Mouse (Mus musculus) CD8-positive naive resting alpha-beta T cell, adult 2 months (primary cell): Measurements from ENCODE around the gene Angptl8.
"Not testable (repeated sequence)": the region's sequence is repeated elsewhere in the genome, so short reads cannot be mapped to it uniquely, and the experiment has no call there.

Experiments
- DNase-seq, 2 experiments: peaks; one replicate each; pipeline ENCODE4 v3.0.0; 2022; ENCODE audit warnings: low read depth in 2 of 2, low spot score in 2 of 2

Angptl8 gene

DNA sequence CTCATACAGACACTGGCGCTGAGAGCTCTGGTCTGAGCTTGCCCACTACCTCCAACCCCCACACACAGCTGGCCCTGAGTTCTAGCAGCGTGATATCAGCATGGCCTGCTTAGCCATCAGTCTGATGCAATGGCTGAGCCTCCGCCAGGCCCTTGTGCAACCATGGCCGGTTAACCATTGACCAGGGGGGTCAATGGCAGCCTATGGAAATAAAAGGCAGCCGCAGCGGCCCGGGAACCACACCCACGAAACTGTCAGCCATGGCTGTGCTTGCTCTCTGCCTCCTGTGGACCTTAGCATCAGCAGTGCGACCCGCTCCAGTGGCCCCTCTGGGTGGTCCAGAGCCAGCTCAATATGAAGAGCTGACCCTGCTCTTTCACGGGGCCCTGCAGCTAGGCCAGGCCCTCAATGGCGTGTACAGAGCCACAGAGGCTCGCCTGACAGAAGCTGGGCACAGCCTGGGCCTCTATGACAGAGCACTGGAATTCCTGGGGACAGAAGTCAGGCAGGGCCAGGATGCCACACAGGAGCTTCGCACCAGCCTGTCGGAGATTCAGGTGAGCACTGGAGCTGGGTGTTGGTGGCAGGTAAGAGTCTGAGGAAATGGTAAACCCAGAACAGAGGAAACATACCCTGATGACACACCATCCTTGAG, at the start of gene Angptl8:
Angptl8 (plus strand) TSS at position 253 of the 655 bp plus-strand sequence.
- no peak for DNase-seq

DNA sequence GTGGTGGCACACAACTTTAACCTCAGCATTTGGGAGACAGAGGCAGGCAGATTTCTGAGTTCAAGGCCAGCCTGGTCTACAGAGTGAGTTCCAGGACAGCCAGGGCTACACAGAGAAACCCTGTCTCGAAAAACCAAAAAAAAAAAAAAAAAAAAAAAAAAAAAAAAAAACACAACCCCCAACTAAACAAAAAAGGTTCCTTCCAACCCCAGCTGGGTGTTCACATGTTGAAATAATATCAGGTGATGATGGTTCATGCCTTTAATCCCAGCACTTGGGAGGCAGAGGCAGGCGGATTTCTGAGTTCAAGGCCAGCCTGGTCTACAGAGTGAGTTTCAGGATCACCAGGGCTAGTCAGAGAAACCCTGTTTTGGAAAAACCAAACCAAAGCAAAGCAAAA, 49.0 kb upstream of the Angptl8 start:
- DNase-seq: not testable (repeated sequence)

DNA sequence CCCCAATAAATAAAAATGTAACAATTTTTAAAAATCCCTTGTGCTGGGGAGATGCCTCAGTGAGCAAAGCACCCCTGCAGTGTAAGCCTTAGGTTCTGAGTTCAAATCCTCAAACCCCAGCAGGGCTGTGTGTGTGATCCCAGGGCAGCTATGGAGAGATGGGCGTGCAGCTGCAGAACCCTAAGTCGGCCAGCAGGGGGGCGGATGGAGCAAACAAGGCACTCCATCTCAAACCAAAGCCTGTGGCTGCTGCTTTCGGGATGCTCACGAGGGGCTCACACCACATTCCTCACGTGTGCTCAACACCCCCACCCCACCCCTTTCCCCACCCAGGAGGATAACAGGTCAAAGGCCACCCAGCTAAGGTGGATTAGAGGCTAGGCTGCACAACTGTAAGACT, 48.4 kb upstream of the Angptl8 start:
- peak; percentile 35 to 52 for DNase-seq

DNA sequence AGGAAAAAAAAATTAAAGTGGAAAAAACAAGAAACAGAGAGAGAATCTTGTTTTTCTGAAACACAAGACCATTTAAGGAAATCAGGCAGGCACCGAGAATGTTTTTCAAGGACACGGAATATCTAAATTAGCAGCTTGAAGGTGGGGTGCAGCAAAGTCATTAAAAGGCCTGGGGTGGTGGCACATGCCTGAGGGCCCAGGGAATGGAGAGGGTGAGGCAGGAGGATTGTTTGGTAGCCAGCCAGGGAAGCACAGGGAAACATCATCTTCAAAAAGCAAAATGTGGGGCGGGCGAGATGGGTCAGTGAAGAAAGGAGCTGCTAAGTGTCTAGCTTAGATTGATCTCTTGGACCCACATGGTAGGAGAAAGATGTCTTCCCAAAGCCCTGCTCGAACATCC, 47.7 kb upstream of the Angptl8 start:
- no peak for DNase-seq

DNA sequence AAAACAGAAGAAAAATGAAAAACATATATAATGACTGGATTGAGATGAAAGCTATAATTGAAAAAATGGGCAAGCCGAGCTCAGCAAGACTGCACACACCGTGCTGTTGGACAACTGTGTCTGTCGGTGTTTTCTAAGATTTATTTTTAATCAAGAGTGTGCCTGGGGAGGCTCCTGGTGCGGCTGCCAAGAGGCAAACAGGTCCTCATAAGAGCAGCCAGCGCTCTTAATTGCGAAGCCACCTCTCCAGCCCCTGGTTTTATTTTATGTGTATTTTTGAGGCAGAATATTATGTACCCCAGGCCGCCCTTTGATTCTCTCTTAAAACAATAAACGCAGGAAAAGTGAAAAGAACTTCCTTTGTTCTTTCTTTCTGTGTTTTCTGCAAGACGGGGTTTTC, 47.1 kb upstream of the Angptl8 start:
- no peak for DNase-seq

DNA sequence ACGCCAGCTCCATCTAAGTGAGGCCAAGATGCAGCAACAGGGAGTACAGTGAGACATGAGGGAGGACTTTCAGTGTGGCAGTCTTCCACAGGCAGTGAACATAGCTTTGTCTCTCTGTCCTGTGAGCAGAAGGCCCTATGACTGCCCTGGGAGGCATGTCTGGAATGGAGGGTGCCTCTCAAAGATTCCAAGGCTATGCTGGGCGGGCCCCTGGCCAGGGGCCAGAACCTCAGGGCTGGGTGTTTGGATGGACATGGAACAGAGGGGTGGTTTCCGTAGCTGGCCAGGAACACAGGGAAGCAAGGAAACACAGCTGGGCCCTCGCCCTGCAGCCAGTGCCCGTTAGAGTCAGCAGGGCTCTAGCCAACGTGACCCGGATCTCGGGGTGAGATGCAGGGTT, 43.4 kb upstream of the Angptl8 start:
- no peak for DNase-seq

DNA sequence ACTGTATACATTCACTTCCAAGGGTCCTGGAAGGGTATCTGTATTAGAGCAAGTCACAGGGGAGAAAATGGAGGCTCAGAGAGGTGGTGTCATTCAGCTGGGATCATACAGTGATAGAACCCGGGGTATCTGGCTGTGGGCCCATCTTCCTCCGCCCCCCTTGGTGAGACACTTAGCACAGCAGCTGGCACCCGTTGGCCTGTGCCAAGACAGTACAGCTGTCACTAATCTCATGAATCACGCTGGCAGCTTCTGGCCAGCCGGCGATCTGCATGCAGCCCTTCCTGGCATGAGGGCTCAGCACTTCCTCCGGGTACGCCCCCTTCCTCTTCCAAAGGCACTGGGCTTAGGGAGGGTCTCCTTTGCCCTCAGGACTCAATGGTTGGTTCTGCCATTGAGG, 42.7 kb upstream of the Angptl8 start:
- DNase-seq: no peak

DNA sequence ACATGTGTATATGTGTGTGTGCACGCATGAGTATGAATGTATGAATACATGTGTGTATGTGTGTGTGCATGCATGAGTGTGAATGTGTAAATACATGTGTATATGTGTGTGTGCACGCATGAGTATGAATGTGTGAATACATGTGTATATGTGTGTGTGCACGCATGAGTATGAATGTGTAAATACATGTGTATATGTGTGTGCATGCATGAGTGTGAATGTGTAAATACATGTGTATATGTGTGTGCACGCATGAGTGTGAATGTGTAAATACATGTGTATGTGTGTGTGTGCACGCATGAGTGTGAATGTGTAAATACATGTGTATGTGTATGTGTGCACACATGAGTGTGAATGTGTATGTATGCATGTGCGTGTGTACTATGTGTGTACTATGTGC, 41.8 kb upstream of the Angptl8 start:
- not testable (repeated sequence) for DNase-seq

DNA sequence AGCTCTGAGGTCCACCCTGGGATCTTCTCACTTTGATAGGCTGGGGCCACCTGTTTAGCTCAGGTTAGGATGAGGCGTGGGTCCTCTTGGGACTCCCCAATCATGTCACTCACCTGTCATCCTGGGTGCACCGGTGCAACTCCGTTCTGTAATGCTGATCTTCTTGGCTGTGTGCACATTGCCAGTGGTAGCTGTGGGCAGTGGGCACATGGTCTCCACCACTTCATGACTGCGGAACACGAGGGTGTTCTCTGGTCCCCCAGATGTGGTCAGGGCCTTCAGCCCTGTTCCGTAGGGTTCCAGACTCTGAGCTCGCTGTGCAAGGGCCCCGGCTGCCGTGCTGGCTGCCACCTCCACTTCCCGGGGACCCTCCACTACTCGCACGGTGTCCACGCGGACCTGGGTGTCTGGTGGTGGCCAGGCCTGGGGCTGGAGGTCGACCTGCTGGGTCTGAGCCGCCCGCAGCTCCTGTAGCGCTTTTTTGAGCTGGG, 40.9 kb upstream of the Angptl8 start:
- no peak for DNase-seq

DNA sequence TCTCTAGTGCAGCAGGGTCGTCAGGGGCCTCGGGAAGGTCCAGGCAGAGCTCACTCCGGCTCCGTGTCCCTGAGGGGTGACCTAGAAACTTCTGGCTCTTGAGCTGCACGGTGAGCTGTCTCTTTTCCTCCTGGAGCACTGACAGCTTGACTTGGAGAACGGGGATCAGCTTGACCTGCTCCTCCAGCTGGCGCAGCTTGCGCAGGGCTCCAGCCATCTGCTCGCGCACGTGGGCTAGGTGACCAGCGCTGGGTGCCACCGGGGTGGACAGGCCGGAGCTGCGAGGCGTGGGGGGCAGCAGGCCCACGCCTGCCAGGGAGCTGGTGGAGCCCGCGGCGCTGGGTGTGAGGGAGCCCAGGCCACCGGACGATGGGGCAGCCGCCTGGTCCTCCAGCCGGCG, 40.4 kb upstream of the Angptl8 start:
- DNase-seq: no peak

DNA sequence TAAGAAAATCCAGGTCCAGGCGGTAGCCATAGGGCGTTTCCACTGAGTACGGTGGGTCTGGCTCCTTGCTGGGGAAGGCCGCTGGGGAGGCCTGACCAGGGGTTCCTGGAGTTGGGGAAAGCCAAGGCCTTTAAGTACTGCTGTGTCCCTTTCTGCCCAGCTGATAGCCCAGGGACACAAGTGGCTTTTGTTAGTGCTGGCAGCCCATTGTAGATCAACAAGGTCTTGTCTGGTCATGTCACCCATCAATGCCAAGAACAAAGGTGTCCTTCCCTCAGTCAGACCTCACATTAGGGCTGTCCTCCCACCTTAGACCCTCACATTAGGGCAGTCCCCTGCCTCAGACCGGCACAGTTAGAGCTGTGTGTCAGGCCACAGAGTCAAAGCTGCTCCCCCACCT, 39.7 kb upstream of the Angptl8 start:
- no peak for DNase-seq

DNA sequence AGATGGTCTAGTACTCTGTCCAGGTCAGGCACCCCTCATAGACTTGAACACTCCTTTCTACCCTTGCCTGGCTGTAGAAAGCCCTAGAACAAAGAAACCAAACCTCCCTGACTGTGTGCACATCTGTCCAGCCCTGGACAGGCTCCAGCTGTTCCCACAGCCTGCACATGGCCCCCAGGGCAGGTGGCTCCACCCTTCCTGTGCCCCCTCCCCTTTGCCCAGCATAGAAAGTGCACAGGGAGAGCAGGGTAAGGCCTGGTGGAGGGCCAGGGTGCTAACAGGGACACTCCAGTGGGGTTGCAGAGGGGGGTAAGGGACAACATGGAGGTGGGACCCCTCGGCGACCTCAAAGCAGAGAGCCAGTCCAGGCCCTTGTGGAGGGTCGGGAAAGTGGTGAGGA, 39.1 kb upstream of the Angptl8 start:
- no peak for DNase-seq

DNA sequence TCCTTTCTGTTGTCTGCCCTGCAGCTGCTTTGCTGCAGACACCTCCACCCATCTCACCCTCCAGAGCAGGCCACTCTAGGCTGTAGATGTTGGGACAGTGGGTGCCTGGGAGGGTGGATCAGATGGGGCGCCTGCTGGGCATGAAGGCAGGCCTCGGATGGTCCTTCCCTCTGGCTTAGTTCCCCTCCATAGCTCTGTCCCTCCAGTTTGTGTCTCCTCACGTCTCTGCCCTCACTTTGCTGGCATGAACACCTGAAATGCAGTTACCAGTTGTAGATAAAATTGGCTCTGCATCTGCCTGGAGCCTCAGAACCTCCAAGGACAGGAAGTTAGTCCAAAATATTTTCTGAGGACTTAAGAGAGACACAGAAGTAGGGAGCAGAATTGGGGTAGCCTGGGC, 38.4 kb upstream of the Angptl8 start:
- no peak for DNase-seq

DNA sequence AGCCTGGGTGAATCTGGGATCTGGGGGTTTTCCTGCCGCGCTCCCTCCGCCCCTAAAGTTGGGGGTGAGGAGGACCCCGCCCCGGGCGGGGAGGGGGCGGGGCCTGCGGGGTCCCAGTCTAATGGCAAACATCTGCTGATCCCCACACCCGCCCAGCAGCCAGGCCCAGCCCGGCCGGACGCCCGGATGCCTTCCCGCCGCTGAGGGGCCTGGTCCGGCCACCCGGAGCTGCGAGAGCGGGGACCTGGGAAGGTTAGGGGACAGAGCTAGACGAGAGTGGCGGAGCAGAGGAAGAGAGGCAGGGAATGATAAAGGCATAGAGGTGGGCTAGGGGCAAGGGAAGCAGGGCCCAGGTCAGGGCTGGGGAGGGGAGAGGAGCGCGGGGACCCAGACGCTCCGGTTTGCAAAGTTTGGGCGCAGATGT, 37.4 kb upstream of the Angptl8 start:
- no peak for DNase-seq

DNA sequence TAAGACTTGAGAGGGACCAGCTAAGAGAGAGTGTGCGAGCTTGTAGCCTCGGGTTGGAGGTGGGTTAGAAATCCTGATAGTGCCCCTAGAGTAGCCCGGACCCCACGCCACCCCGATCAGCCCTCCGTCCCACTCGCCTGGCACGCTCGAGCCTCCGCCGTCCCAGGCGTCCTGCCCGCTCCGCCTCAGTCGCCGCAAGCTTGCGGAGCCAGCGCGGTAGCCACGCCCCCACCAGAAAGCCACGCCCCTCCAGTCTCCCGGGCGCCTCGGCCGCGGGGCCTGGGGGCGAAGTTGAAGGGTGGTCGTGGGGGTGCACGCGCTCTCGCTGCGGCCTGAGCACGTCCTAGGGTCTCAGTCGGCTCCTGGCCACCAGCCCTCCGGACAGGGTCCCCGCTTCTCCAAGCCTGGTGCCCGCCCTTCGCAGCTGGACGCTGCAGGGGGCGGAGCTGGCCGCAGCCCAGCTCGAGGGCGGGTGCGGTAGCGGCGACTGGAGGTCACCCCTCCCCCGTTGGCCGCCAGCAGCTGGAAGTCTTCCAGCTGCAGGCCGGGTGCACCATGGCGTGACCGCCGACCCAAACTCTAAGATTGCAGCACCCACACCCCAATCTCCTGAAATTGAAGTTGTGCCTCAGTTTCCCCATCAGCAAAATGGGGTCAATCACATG, 36.8 kb upstream of the Angptl8 start, which contains the start of gene Kank2:
Kank2 (minus strand) TSS at position 400 of the 665 bp plus-strand sequence.
- peak; percentile 26 to 51 for DNase-seq

DNA sequence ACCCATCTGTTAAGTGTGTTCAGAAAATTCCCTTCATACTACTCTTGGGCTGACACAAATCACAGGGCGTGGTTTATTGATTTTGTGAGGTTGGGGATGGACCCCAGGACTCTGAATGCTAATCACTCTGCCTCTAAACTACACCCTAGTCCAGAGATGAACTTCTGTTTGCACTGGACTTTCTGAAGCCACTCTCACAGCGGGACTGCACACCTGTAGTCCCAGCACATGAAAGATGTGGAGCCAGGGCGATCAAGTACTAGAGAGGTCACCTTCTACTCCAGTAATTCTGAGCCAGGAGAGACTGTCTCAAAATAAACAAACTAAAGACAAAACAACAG, 36.3 kb upstream of the Angptl8 start:
- no peak for DNase-seq

DNA sequence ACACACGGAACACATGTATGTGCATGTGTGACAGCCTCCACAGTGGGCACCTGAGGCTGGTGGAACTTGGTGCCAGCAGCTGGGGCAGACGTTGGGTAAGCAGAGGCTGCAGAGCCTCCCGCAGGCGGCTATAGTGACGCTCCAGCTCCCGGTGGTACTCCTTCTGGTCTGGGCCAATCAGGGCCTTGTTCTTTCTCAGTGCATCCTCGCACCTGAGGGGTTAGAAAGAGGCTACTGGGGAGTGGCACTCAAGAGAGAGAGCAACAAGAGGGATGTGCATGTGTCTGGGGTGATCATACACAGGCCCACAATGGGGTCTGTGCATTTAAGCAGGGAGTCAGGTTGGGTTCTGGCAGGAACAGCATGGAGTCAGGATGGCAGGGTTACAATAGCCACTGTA, 34.2 kb upstream of the Angptl8 start:
- no peak for DNase-seq

DNA sequence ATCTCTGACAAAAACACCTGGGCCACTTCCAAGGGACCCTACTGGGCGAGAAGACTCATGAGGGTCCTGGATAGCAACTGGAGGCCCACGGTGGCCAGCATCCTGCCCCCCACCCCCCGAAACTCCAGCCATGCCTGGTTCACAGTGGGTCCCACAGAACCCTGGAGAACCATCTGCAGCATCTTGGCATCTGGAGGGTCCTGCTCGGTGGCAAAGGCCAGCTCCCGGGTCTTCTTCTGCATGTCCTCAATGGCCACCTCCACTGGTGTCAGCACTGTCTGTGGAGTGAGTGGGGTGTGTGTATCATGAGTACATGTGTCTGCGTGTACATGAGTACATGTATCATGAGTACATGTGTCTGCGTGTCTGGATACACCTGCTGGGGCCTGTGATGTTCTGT, 33.7 kb upstream of the Angptl8 start:
- no peak for DNase-seq

DNA sequence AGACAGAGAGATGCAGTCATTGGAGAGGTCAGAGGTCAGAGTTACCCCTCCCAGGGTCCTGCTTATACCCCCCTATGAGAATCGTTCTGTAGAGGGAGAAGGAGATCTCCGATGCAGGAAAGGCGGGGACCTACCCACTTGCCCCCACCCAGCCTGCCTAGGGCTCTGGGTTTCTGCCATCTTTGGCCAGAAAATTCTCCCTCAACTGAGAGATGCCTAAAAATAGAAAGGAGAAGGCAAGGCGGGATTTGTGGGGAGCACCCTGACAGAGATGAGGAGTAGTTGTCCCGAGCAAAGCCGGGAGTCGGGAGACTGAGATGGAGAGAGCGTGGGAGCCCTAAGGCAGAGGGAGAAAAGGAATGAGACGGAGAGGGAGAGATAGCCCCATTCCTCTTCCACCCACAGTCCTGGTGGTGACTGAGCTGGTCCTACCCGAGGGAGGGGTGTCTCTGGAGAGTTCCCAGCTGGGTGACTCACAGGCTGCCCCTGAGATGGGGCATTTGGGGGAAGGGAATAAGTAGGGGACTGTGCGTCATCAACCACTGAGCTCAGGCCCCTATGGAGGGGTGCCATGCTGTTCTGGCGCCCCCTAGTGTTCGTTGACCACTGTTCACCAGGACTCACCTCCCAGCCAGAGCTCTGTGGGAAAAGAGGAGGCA, 31.2 kb upstream of the Angptl8 start:
- DNase-seq: peak; percentile 56 to 63

DNA sequence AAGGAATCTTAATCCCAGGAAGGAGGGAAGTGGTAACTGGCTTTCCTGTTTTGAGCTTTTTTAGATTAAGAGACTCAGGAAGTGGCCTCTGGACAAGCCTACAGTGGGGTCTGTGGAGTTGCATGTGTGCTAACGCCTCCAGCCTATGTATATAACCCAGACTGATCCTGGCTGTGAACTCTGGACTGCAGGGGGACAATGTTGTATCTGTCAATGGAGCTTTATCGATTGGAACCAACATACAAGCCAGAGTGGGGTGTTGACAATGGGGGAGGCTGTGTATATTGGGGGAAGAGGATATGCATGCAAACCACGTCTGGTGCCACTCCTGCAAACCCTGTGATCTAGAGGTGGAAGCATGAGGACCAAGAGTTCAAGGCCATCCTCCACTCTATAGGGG, 28.9 kb upstream of the Angptl8 start:
- no peak for DNase-seq

DNA sequence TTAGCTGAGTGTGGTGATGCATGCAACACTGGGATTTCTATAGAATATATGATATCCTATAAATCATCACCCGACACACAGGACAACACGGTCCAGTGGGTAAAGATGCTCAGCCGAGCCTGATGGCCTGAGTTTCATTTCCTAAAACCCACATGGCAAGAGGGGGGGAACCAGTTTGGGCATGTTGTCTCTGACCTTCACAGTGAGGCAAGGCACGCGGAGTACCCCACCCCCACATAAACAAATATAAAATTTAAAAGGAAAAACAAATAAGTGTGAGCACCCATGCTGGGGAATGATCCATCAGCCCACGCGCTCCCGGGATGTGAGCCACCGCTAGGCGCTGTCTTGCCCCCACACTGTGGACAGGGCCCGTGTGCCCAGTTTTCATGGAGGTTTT, 28.3 kb upstream of the Angptl8 start:
- DNase-seq: no peak

DNA sequence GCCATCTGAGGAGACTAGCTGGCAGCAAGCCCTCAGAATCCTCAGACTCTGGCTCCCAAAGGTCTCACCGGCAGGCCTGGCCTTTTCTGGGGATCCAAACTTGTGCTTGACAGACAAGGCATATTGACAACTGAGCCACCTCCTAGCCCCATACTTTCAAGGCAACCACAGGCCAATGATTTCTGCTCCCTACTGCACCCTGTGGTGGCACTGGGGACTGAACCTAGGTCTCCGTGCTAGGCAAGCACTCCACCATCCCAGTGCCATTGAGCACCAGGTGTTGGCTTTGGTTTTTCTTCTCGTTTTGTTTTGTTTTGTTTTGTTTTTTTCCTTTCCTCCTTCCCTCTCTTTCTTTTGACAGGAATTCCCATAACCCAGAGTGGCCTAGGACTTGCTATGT, 26.7 kb upstream of the Angptl8 start:
- no peak for DNase-seq
